In genomic region chr17:81017132-81017531, GRCm38 (mm10) we compare ENCODE assay signal across 8 mouse cellular contexts. TPM values are rescaled to one million over a fixed set of nuclear protein-coding genes. Genes with fewer than 3 reads are reported as not detected.
DNase-seq lines count a peak whose midpoint lies in the region; ATAC-seq lines count a peak whose summit lies in the region.

No protein-coding gene starts in this region.

- H3K4me1 ChIP-seq in limb, embryonic 12.5 days (replicated peaks), result peaks cover 17% of the 10 kb centered on the region

- no peak overlapping the region for H3K9ac ChIP-seq in limb, embryonic 12.5 days (replicated peaks)

- H3K27ac ChIP-seq in limb, embryonic 12.5 days, result no peak overlapping the region

- no peak overlapping the region for H3K4me2 ChIP-seq in limb, embryonic 12.5 days

- H3K9me3 ChIP-seq in limb, embryonic 12.5 days, result no peaks in the 10 kb centered on the region

- no peak for DNase-seq in frontal cortex, postnatal 10 days (ENCODE audit: low spot score in 2 of 2)
- DNase-seq in 416B (ENCODE audit: low read depth), result peak; percentile 10
- peak; percentile 61 to 66 for DNase-seq in cerebellum, postnatal 14 days
- DNase-seq in thymus, postnatal 36 days, result no peak

- H3K27me3 ChIP-seq in limb, embryonic 12.5 days, result no peaks in the 10 kb centered on the region

- H3K36me3 ChIP-seq in limb, embryonic 12.5 days, result no peaks in the 10 kb centered on the region

- 27% methylated on average over 1 of the region's 1 CpGs for WGBS in limb, embryonic 12.5 days

- no peak overlapping the region for H3K4me3 ChIP-seq in limb, embryonic 12.5 days (replicated peaks)

- 0 out of 2 replicates have a peak, but pooled peaks have one; percentile 10 for ATAC-seq in frontal cortex, adult (ENCODE audit: low TSS enrichment)
- peak; percentile 57; the same call in 1 of the 2 replicates for ATAC-seq in limb, embryonic 12.5 days (ENCODE audit: insufficient number of reproducible peaks, insufficient read depth, low FRiP score, low TSS enrichment, low read depth)
- no peak for ATAC-seq in CD4-positive, CD25-positive, alpha-beta regulatory T cell, adult 4 months
- no peak for ATAC-seq in erythroid progenitor cell, adult 5-6 weeks (replicated peaks; ENCODE audit: low FRiP score, poor library complexity, severe bottlenecking)

RNA-seq across cellular contexts. Expression of gene Thumpd2, which starts 47.8 kb away (rescaled TPM):
- 17.0 and 18.2 TPM in 2 replicates for polyA plus RNA-seq in limb, embryonic 12.5 days (2016; fragmentation: Nextera tagmentation; extraction: Ambion mirVana)
- polyA plus RNA-seq in CD4-positive, CD25-positive, alpha-beta regulatory T cell, adult 4 months (2017; shearing (Covaris generic)), result 10 to 100 TPM; 16.2 to 18.8 TPM
- 3.6 TPM in 1 of 2 replicates, not detected in the other for total RNA-seq in erythroid progenitor cell, adult 5-6 weeks (2015; ENCODE audit: low replicate concordance)
- 1.1 and 5.9 TPM in 2 replicates for total RNA-seq in erythroid progenitor cell, adult 5-6 weeks (2017; ENCODE audit: low replicate concordance)

Comparison
In these comparisons a context has a peak if more than half of its experiments do, and no peak if none do; other contexts are left out.
1. ATAC-seq: peak in frontal cortex, adult (single experiment) and limb, embryonic 12.5 days (single experiment); none in CD4-positive, CD25-positive, alpha-beta regulatory T cell, adult 4 months (single experiment) and erythroid progenitor cell, adult 5-6 weeks (single experiment).
2. DNase-seq: peak in 416B (single experiment) and cerebellum, postnatal 14 days (2 of 2); none in frontal cortex, postnatal 10 days (0 of 2) and thymus, postnatal 36 days (0 of 2).